ENCODE assay signal across 29 mouse cellular contexts in the genomic region with DNA sequence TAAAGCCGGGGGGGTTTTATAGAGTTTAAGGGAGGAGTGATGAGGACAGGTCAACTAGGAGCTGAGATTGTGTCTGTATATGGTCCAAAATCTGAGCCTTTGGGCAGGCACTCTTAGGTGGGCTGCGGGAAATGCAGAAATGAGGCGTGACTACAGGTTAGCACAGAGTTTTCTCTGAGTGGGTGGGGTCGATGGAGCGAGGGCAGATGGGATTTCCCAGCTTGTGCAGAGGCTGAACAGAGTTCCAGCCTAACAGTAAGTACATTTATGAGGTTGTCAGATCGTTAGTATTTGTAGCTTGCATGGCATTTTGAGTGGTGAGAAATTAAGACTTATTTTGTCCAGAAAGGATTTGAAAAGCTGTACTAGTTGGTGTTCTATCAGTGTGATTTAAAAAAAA.
"Had no signal": no experiment of that assay in that cellular context is flagged by ENCODE, and none has a peak within 500 bp of the region (broad histone marks: within the 10 kb centered on the region; RNA-seq: fewer than 3 reads in every experiment).

No protein-coding gene starts in this region.

- H3K4me3 ChIP-seq: left cerebral cortex, adult 2 months; limb, embryonic 10.5 days; limb, embryonic 12.5 days; limb, embryonic 13.5 days; limb, embryonic 15.5 days; liver, embryonic 12.5 days; liver, embryonic 13.5 days; liver, embryonic 15.5 days; lung, embryonic 15.5 days; megakaryocyte, embryonic 14.5 days; midbrain, embryonic 10.5 days; midbrain, embryonic 12.5 days; midbrain, embryonic 13.5 days; myocyte had no signal

- ATAC-seq: liver, embryonic 12.5 days; lung, postnatal 0 days; midbrain, embryonic 13.5 days; midbrain, embryonic 16.5 days had no signal

- H3K4me1 ChIP-seq: limb, embryonic 12.5 days; limb, embryonic 13.5 days; limb, embryonic 15.5 days; liver, embryonic 12.5 days; liver, embryonic 13.5 days; liver, embryonic 15.5 days; lung, embryonic 15.5 days; midbrain, embryonic 10.5 days; midbrain, embryonic 12.5 days; midbrain, embryonic 13.5 days had no signal

- H3K4me2 ChIP-seq: limb, embryonic 12.5 days; limb, embryonic 13.5 days; limb, embryonic 15.5 days; liver, embryonic 11.5 days; liver, embryonic 12.5 days; liver, embryonic 13.5 days; liver, embryonic 15.5 days; lung, embryonic 14.5 days; lung, embryonic 15.5 days; midbrain, embryonic 12.5 days; midbrain, embryonic 13.5 days had no signal

- H3K9me3 ChIP-seq: limb, embryonic 10.5 days; limb, embryonic 12.5 days; limb, embryonic 13.5 days; limb, embryonic 15.5 days; liver, embryonic 12.5 days; liver, embryonic 13.5 days; liver, embryonic 15.5 days; lung, embryonic 15.5 days; megakaryocyte, embryonic 14.5 days; midbrain, embryonic 10.5 days; midbrain, embryonic 12.5 days; midbrain, embryonic 13.5 days had no signal

- H3K36me3 ChIP-seq: limb, embryonic 10.5 days; limb, embryonic 12.5 days; limb, embryonic 13.5 days; limb, embryonic 15.5 days; liver, embryonic 12.5 days; liver, embryonic 13.5 days; liver, embryonic 15.5 days; lung, embryonic 15.5 days; midbrain, embryonic 10.5 days; midbrain, embryonic 12.5 days; midbrain, embryonic 13.5 days had no signal

- H3K27ac ChIP-seq: left cerebral cortex, adult 2 months; limb, embryonic 10.5 days; limb, embryonic 12.5 days; limb, embryonic 13.5 days; limb, embryonic 15.5 days; liver, embryonic 12.5 days; liver, embryonic 13.5 days; liver, embryonic 14.5 days; liver, embryonic 15.5 days; lung, embryonic 15.5 days; macrophage; midbrain, embryonic 10.5 days; midbrain, embryonic 12.5 days; midbrain, embryonic 13.5 days had no signal

- DNase-seq: left cerebral cortex, postnatal 4 days; liver; liver, embryonic 13.5 days; lung, adult 18-20 months; lung, adult 2 months; lung, embryonic 14.5 days; lung, postnatal 10 days; lung, postnatal 14 days; lung, postnatal 36 days; lung, postnatal 4 days; midbrain, embryonic 14.5 days had no signal

- H3K9ac ChIP-seq: limb, embryonic 12.5 days; limb, embryonic 13.5 days; limb, embryonic 15.5 days; liver, embryonic 12.5 days; liver, embryonic 13.5 days; liver, embryonic 14.5 days; liver, embryonic 15.5 days; lung, embryonic 14.5 days; lung, embryonic 15.5 days; midbrain, embryonic 12.5 days; midbrain, embryonic 13.5 days had no signal

- H3K27me3 ChIP-seq: limb, embryonic 12.5 days; limb, embryonic 13.5 days; limb, embryonic 15.5 days; liver, embryonic 12.5 days; liver, embryonic 13.5 days; liver, embryonic 15.5 days; lung, embryonic 15.5 days; megakaryocyte, embryonic 14.5 days; midbrain, embryonic 12.5 days; midbrain, embryonic 13.5 days had no signal
